Mouse (Mus musculus): ENCODE measurements around the gene Hnf1b. TPM values are rescaled to one million over a fixed set of nuclear protein-coding genes. Genes with fewer than 3 reads are reported as not detected.

Gene Hnf1b
- polyA plus RNA-seq, 1 experiment from 2014 or later, result 0.07 TPM

DNA sequence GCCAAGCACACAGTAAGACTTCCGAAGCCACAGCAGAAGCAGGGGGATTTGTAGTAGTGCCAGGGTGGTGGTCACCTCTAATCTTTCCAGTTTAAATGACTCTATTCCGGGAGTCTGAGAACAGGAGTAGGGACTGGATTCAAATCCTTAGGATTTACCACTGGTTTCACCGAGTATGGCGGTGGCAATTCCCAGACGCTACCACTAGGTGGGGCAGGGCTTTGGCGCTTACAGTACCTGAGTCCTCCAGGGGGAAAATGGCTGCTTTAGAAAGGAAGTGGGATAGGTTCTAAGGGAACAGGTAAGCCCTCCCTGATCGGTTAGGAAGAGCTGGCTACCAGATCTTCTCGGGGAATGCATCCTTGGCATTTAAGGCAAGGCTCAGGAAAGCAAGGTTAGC lies 17.5 kb upstream of the Hnf1b start:
- DNase-seq (ENCODE audit: low spot score), result peak; percentile 58
- no peaks in the 10 kb centered on the region for H3K4me1 ChIP-seq
- H3K27me3 ChIP-seq (replicated peaks; ENCODE audit: low read depth, poor library complexity, severe bottlenecking), result no peaks in the 10 kb centered on the region
- H3K9me3 ChIP-seq, result no peaks in the 10 kb centered on the region
- H3K4me3 ChIP-seq, result no peak overlapping the region
- H3K36me3 ChIP-seq (replicated peaks), result no peaks in the 10 kb centered on the region
- no peak overlapping the region for H3K27ac ChIP-seq (replicated peaks)
- WGBS, result 39% methylated on average over 8 of the region's 8 CpGs

DNA sequence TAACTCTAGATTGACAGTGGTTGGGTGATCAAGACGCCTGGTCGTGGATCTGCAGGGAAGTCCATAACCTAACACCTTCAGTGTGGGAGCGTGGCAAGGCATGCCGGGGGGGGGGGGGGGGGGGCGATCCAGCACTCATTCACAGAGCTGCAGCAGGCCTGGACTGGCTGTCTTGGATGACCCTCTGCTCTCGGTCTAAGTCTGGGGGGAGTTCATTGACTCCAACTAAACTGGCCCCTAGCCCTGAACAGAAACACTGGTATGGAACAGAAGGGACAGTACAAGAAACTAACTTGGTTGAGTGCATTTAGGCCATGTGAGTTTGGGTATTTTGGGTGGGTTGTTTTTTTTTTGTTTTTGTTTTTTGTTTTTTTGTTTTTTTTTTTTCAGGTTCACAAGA lies 16.3 kb upstream of the Hnf1b start:
- Histone ChIP-seq H3K27me3 (replicated peaks; ENCODE audit: low read depth, poor library complexity, severe bottlenecking) (no peaks in the 10 kb centered on the region), H3K9me3 (no peaks in the 10 kb centered on the region), H3K4me1 (no peaks in the 10 kb centered on the region), H3K4me3 (no peak overlapping the region), H3K27ac (replicated peaks) (no peak overlapping the region), H3K36me3 (replicated peaks) (no peaks in the 10 kb centered on the region)
- 90% methylated on average over 6 of the region's 6 CpGs for WGBS
- no peak for DNase-seq (ENCODE audit: low spot score)

DNA sequence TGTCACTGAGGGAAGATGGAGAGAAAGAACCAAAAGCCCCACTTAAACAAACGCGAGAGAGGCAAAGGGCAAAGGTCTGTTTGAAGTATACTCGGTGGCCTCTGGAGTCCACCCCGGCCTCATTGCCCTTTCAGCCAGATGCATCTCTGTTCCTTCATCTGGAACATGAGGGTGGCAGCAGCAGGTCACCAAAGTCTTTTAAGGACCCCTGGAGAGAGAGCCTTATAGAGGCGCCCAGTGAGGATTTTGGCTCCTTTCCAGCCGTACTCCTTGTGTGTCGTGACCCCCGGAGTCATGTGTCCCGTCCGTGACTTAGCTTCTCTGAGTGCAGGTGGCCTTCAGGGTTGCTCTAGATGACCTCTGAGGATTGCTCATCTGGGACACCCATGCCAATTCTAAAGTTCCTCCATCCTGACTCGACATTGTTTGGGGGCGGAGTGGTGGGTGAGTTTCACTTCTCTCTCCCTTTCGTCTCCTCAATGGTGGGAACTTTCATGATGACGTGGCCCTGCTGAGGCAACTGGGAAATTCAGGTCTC lies 15.8 kb upstream of the Hnf1b start:
- no peak for DNase-seq (ENCODE audit: low spot score)
- WGBS, result 76% methylated on average over 14 of the region's 14 CpGs
- no peak overlapping the region for H3K4me3 ChIP-seq
- no peaks in the 10 kb centered on the region for H3K4me1 ChIP-seq
- H3K9me3 ChIP-seq, result no peaks in the 10 kb centered on the region
- H3K27ac ChIP-seq (replicated peaks), result no peak overlapping the region
- no peaks in the 10 kb centered on the region for H3K36me3 ChIP-seq (replicated peaks)
- no peaks in the 10 kb centered on the region for H3K27me3 ChIP-seq (replicated peaks; ENCODE audit: low read depth, poor library complexity, severe bottlenecking)

DNA sequence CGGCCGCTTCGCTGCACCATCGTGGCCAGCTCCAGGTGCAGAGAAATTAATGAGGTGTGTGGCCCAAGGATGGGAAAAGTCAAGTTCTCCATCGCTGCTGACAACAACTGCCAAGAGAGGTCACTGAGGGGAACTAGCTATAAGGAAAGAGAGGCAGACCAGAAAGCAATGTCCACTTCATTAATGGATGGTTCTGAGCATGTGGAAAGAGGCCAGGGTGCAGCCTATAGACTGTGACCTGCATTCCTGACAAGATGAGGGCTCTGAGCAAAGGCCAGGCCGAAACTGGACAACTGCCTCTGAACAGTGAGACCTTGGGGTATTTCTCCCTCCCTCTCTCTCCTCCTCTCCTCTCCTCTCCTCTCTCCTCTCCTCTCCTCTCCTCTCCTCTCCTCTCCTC lies 10.4 kb upstream of the Hnf1b start:
- no peak overlapping the region for H3K27ac ChIP-seq (replicated peaks)
- H3K27me3 ChIP-seq (replicated peaks; ENCODE audit: low read depth, poor library complexity, severe bottlenecking), result peaks cover 16% of the 10 kb centered on the region
- 84% methylated on average over 6 of the region's 6 CpGs for WGBS
- DNase-seq (ENCODE audit: low spot score), result no peak
- no peaks in the 10 kb centered on the region for H3K9me3 ChIP-seq
- no peak overlapping the region for H3K4me3 ChIP-seq
- no peaks in the 10 kb centered on the region for H3K36me3 ChIP-seq (replicated peaks)
- H3K4me1 ChIP-seq, result no peaks in the 10 kb centered on the region

DNA sequence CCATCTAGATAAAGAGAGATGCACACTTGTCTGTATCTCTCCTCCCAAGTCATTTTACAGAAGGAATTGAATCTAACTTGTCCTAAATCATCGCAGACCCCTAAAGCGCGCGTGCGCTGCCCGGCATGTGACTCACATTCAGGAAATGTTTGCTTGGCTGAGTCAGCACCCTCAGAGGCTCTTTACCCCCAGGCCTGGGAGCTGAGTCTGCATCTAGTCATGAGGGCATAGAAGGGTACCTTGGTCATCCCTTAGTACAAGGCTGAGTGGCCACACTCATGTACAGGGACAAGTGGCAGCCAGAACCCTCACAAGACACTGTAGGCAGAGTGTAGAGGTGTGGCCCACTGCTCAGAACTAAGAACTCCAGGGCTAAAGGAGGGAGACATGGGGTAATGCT lies 6.3 kb upstream of the Hnf1b start:
- WGBS, result 98% methylated on average over 6 of the region's 6 CpGs
- Histone ChIP-seq H3K4me1 (no peaks in the 10 kb centered on the region), H3K27ac (replicated peaks) (no peak overlapping the region), H3K4me3 (no peak overlapping the region), H3K36me3 (replicated peaks) (no peaks in the 10 kb centered on the region), H3K9me3 (no peaks in the 10 kb centered on the region), H3K27me3 (replicated peaks; ENCODE audit: low read depth, poor library complexity, severe bottlenecking) (peaks cover 46% of the 10 kb centered on the region)
- no peak for DNase-seq (ENCODE audit: low spot score)

DNA sequence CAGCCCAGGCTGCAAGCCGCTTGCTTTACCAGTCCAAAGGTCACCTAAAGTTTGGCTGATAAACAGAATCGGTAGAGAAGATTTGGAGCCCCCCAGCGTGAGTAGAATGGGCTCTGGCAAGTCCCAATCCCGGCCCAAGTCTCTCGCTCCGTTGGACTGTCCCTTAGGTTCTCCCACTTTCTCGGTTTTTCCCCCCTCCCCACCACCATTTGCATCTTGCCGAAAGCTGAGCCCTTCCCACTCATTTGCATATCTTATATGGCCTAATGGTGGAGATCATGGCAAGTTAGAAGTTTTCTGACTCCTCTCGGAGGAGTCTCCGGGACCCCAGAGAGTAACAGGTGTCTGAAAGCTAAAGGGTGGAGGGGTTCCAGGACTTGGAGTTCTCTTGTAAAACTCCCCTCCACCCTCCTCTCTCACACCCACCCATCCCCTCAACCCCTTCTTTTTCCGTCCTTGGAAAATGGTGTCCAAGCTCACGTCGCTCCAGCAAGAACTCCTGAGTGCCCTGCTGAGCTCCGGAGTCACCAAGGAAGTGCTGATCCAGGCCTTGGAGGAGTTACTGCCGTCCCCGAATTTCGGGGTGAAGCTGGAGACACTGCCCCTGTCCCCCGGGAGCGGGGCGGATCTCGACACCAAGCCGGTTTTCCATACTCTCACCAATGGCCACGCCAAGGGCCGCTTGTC lies 866 bp downstream of the Hnf1b start:
- peak overlapping the region; percentile 43 for H3K4me3 ChIP-seq
- peak; percentile 30 for DNase-seq (ENCODE audit: low spot score)
- H3K9me3 ChIP-seq, result no peaks in the 10 kb centered on the region
- peaks cover 41% of the 10 kb centered on the region for H3K4me1 ChIP-seq
- H3K27ac ChIP-seq (replicated peaks), result no peak overlapping the region
- WGBS, result 1% methylated on average over 24 of the region's 24 CpGs
- peaks cover 95% of the 10 kb centered on the region for H3K27me3 ChIP-seq (replicated peaks; ENCODE audit: low read depth, poor library complexity, severe bottlenecking)
- H3K36me3 ChIP-seq (replicated peaks), result no peaks in the 10 kb centered on the region

DNA sequence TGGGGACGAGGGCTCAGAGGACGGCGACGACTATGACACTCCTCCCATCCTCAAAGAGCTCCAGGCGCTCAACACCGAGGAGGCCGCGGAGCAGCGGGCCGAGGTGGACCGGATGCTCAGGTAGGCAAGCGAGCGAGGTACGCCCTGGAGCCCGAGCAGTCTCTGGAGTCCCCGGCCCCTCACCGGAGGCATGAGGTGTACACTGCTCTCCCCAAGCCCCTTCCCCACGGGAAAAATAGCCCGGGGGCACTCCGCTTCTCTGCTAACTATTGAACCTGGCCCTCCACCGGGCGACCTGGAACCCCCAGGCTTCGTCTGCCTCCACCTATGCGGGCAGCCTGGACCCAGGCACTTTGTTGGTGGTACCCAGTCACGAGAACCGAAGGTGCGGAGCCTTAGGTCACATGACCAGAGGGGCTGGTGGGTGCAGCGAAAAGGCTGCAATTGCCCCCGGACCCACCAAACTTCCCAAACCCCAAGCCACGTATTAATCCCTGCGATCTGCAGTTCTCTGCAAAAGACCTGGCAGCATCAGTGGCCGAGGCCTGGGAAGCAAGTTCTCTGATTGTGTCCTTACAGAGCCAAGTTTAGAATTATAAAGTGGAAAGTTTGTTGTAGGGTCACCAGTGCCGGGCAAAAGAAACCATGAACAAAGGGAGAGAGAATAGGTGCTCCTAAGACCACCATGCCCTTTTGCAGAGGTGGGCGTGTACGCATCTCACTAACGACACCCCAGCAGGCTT lies 1.6 kb downstream of the Hnf1b start:
- Histone ChIP-seq H3K36me3 (replicated peaks) (no peaks in the 10 kb centered on the region), H3K4me1 (peaks cover 41% of the 10 kb centered on the region), H3K4me3 (peak overlapping the region; percentile 43), H3K9me3 (no peaks in the 10 kb centered on the region), H3K27ac (replicated peaks) (no peak overlapping the region), H3K27me3 (replicated peaks; ENCODE audit: low read depth, poor library complexity, severe bottlenecking) (peaks cover 99% of the 10 kb centered on the region)
- under 1% methylated on average over 36 of the region's 36 CpGs for WGBS
- DNase-seq (ENCODE audit: low spot score), result peak; percentile 54

DNA sequence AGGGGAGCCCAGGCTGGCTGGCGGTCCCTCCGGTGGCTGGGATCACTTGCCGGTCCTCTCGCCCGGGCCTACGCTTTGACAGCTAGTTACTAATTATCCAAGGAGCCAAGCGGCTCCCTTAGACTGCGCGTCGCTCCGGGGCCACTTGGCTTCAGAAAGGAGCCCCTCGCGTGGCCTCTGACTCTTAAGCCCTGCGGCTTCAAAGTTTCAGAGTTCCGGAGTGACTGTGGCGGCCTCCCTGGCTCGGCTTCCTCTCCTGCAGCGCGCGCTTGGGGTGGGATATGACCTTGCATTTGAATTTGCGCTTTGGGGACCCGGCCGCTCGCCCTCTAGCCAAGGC lies 2.1 kb downstream of the Hnf1b start:
- H3K27me3 ChIP-seq (replicated peaks; ENCODE audit: low read depth, poor library complexity, severe bottlenecking), result peaks cover 100% of the 10 kb centered on the region
- no peak overlapping the region for H3K27ac ChIP-seq (replicated peaks)
- peak; percentile 70 for DNase-seq (ENCODE audit: low spot score)
- peaks cover 41% of the 10 kb centered on the region for H3K4me1 ChIP-seq
- under 1% methylated on average over 24 of the region's 24 CpGs for WGBS
- H3K4me3 ChIP-seq, result peak overlapping the region; percentile 43
- H3K9me3 ChIP-seq, result no peaks in the 10 kb centered on the region
- no peaks in the 10 kb centered on the region for H3K36me3 ChIP-seq (replicated peaks)

DNA sequence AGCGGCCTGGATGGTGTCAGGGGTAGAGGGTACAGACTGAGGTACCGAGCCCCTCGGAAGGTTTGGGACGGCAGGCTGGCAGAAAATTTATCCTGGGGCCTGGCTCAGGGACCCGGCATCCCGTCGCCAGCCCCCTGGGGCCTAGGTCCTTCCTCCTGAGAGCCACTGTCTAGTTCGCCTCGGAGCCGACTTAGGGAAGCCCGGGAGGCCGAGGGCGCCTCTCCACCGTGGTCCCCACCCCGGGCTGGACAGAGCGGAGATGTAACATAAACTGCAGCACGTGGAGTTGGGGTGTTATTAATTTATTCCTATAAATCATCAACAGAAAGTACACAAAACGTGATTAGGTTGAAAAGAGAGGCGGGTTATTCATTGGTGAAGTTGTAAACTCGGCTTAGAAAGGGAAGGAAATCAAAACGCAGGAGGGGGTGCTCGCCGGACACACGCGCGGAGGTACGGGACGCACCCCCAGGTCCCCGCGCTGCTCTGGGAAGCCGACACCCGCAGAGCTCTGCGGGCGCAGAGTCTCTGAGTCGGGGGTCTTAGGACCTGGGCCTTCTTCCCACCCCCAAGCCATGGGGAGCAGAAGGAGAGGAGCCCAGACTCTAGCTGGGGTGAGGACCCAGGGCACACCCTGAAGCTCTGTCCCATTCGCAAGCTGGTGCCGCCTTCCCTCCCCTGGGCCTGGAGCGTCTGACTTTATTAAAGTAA lies 2.8 kb downstream of the Hnf1b start:
- WGBS, result under 1% methylated on average over 38 of the region's 38 CpGs
- H3K27me3 ChIP-seq (replicated peaks; ENCODE audit: low read depth, poor library complexity, severe bottlenecking), result peaks cover 100% of the 10 kb centered on the region
- H3K36me3 ChIP-seq (replicated peaks), result no peaks in the 10 kb centered on the region
- DNase-seq (ENCODE audit: low spot score), result peak; percentile 61
- no peaks in the 10 kb centered on the region for H3K9me3 ChIP-seq
- H3K4me1 ChIP-seq, result peaks cover 41% of the 10 kb centered on the region
- H3K27ac ChIP-seq (replicated peaks), result no peak overlapping the region
- peak overlapping the region; percentile 43; the same call in 1 of the 2 replicates for H3K4me3 ChIP-seq

DNA sequence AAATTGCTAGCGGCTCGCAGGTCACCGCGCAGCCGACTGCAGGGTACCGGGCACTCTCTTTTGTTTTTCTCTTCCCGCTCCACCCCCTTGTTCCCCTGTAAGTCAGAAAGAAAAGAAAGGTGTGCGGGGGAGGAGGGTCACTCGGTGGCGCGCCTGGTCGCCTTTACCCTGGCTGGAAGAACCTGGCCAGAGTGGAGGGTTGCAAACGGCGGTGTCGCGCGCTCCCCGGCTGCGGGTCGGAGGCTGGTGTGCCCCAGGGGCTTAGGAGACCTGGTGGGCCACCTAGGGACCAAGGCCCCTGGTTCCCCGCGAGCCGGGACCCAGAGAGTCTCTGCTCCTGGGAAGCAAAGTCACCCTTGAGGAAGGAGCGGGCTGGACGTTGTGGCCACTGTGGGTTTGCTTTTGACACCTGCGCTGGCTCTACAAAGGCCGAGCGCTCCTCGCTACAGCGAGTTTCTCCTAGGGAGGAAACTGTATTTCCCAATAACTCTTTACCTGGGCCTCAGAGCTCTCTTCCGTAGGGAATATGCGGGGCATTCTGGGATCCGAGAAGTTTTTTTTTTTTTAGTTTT lies 3.4 kb downstream of the Hnf1b start:
- no peak for DNase-seq (ENCODE audit: low spot score)
- Histone ChIP-seq H3K36me3 (replicated peaks) (no peaks in the 10 kb centered on the region), H3K4me1 (peaks cover 41% of the 10 kb centered on the region), H3K4me3 (peak overlapping the region; percentile 38), H3K27me3 (replicated peaks; ENCODE audit: low read depth, poor library complexity, severe bottlenecking) (peaks cover 100% of the 10 kb centered on the region), H3K9me3 (no peaks in the 10 kb centered on the region), H3K27ac (replicated peaks) (no peak overlapping the region)
- under 1% methylated on average over 33 of the region's 33 CpGs for WGBS

DNA sequence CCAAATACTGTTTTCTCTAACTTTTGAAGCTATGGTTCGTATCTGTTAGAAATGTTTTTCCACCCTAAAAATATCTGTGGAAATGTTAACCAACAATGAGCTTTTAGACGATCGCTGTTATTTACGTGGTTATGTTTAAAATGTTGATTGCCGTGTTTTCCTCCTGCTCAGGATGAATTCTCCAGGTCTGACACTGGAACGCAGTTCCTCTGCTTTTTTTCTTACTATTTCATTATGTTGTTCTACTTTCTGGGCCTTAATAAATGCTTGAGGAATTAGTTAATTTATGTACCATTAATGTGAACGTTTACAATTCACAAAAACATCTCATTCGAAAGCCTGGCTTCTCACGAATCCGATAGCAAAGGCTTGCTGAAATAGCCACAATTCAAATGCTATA lies 4.2 kb downstream of the Hnf1b start:
- Histone ChIP-seq H3K9me3 (no peaks in the 10 kb centered on the region), H3K27ac (replicated peaks) (no peak overlapping the region), H3K4me3 (no peak overlapping the region), H3K4me1 (peaks cover 41% of the 10 kb centered on the region), H3K36me3 (replicated peaks) (no peaks in the 10 kb centered on the region), H3K27me3 (replicated peaks; ENCODE audit: low read depth, poor library complexity, severe bottlenecking) (peaks cover 100% of the 10 kb centered on the region)
- DNase-seq (ENCODE audit: low spot score), result no peak
- WGBS, result 5% methylated on average over 10 of the region's 10 CpGs

DNA sequence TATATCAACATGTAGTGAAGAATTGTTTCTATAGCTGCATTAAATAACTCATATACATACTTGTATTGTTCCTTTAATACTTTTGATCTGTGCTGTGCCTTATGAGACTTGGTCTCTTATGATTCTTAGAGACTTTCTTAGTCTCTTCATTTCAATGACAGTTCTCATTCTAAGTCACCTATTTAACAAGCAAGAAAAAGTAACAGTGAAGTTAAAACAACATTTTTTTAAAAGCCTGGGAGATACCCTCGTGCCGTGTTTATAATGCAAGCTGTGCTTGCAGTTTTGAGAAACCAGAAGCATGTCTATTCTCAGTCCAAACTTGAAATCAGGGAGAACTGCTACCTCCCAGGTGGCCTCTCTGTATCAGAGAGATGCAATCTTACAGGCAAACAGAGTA lies 4.8 kb downstream of the Hnf1b start:
- H3K36me3 ChIP-seq (replicated peaks), result no peaks in the 10 kb centered on the region
- H3K27me3 ChIP-seq (replicated peaks; ENCODE audit: low read depth, poor library complexity, severe bottlenecking), result peaks cover 100% of the 10 kb centered on the region
- no peak overlapping the region for H3K4me3 ChIP-seq
- H3K27ac ChIP-seq (replicated peaks), result no peak overlapping the region
- no peak for DNase-seq (ENCODE audit: low spot score)
- WGBS, result 7% methylated on average over 2 of the region's 2 CpGs
- H3K9me3 ChIP-seq, result no peaks in the 10 kb centered on the region
- H3K4me1 ChIP-seq, result peaks cover 38% of the 10 kb centered on the region

Measured in embryonic facial prominence, embryonic 10.5 days (tissue).